Mouse (Mus musculus) bone marrow, adult 2 months (tissue): ENCODE results near the gene Ntmt1.
A peak's percentile ranks its signal among the peaks of the same experiment; 100 is the strongest.

Experiments used
- CTCF ChIP-seq: fragments of 200-500 bp; IDR thresholded peaks from 2 replicates; pipeline ENCODE4 v1.5.1; 2011; ENCODE audit warnings: low read length, control low read depth; ENCODE audit not compliant: control insufficient read depth, insufficient read depth
- POLR2A ChIP-seq: fragments of 200-500 bp; IDR thresholded peaks from 2 replicates; pipeline ENCODE4 v1.6.1; 2011; ENCODE audit warnings: low read depth, mild to moderate bottlenecking, control low read depth, low read length, borderline replicate concordance; ENCODE audit not compliant: control insufficient read depth

GRCm38 (mm10) chr2:30794179-30795108 is 13.2 kb upstream of the Ntmt1 start:
- TF ChIP-seq CTCF (peak; percentile 95), POLR2A (peak; percentile 46; the same call in 1 of the 2 replicates)
